Mouse (Mus musculus) heart, embryonic 14.5 days (tissue): ENCODE results near the gene Rita1. TPM values are rescaled to one million over a fixed set of nuclear protein-coding genes. Genes with fewer than 3 reads are reported as not detected.

Experiments
- ATAC-seq: fragments of 200-750 bp; cut with Nextera tagmentation; 2 replicates; pipeline ENCODE4 v1.8.0; 2017; ENCODE audit warnings: low read depth, moderate TSS enrichment; ENCODE audit not compliant: insufficient number of reproducible peaks, insufficient read depth, low FRiP score
- H3K27ac ChIP-seq, 2 experiments: fragments of 200-500 bp in 1 of 2; fragments of 300-500 bp in 1 of 2; sonication (generic) in 1 of 2; replicated peaks in 1 of 2; 2 replicates each; pipeline ENCODE4 v1.5.1; 2012 to 2014; ENCODE audit warnings: low read depth in 2 of 2, low read length in 2 of 2, control low read depth in 1 of 2, mild to moderate bottlenecking in 1 of 2, mixed read lengths in 1 of 2; ENCODE audit not compliant: control insufficient read depth in 1 of 2, insufficient read depth in 1 of 2
- H3K27me3 ChIP-seq: fragments of 300-500 bp; sonication (generic); 2 replicates; pipeline ENCODE4 v1.6.1; 2014; ENCODE audit warnings: mild to moderate bottlenecking, low read length, control low read depth; ENCODE audit not compliant: control insufficient read depth, insufficient read depth
- H3K36me3 ChIP-seq: fragments of 300-500 bp; sonication (generic); 2 replicates; pipeline ENCODE4 v1.6.1; 2014; ENCODE audit warnings: mild to moderate bottlenecking, control low read depth, low read length, mixed read lengths; ENCODE audit not compliant: control insufficient read depth, insufficient read depth
- H3K4me1 ChIP-seq, 2 experiments: fragments of 200-500 bp in 1 of 2; fragments of 300-500 bp in 1 of 2; sonication (generic) in 1 of 2; 2 replicates each; pipeline ENCODE4 v1.6.1; 2012 to 2014; ENCODE audit warnings: low read length in 2 of 2, control low read depth in 1 of 2, mixed read lengths in 1 of 2; ENCODE audit not compliant: control insufficient read depth in 2 of 2, insufficient read depth in 2 of 2
- H3K4me2 ChIP-seq: fragments of 300-500 bp; sonication (generic); 2 replicates; pipeline ENCODE4 v1.6.1; 2014; ENCODE audit warnings: mild to moderate bottlenecking, low read length
- H3K4me3 ChIP-seq, 2 experiments: fragments of 200-500 bp in 1 of 2; fragments of 300-500 bp in 1 of 2; sonication (generic) in 1 of 2; 2 replicates each; pipeline ENCODE4 v1.5.1; 2012 to 2014; ENCODE audit warnings: low read length in 2 of 2, mild to moderate bottlenecking in 2 of 2, control low read depth in 1 of 2, low read depth in 1 of 2, moderate library complexity in 1 of 2; ENCODE audit not compliant: control insufficient read depth in 1 of 2, insufficient read depth in 1 of 2
- H3K9ac ChIP-seq: fragments of 300-500 bp; sonication (generic); 2 replicates; pipeline ENCODE4 v1.6.1; 2014; ENCODE audit warnings: mild to moderate bottlenecking, low read length
- H3K9me3 ChIP-seq: fragments of 300-500 bp; sonication (generic); 2 replicates; pipeline ENCODE4 v1.6.1; 2016; ENCODE audit warnings: low read length, control low read depth; ENCODE audit not compliant: control insufficient read depth
- WGBS: fragments of 180-500 bp; shearing (Covaris S2); extraction: QIAGEN DNeasy Blood & Tissue Kit; methylation state at CpG from one replicate; pipeline ENCODE4 v1.1.7; 2014; 5-methylcytosine and 5-hydroxymethylcytosine counted together
- polyA plus RNA-seq: library from polyadenylated mRNA; unstranded; fragments of >200 nt; fragmentation: Nextera tagmentation; extraction: Ambion mirVana; gene quantifications from 2 replicates; pipeline ENCODE4 v1.2.1, GENCODE M21; 2014

Gene Rita1
- polyA plus RNA-seq, 1 experiment from 2014 or later = 5.6 TPM

- WGBS = 18% methylated on average over 9 of the region's 9 CpGs
- no peak for ATAC-seq
- Histone ChIP-seq H3K4me2 (peak overlapping the region; percentile 94), H3K4me1 (peaks cover 18 to 28% of the 10 kb centered on the region in 2 experiments), H3K27ac (peak overlapping the region in 1 of 2 experiments; percentile 33; a peak in 1 of 4 replicates), H3K27me3 (no peaks in the 10 kb centered on the region), H3K4me3 (peak overlapping the region; percentile 63 to 78), H3K9ac (peak overlapping the region; percentile 76), H3K36me3 (peaks cover 23% of the 10 kb centered on the region), H3K9me3 (no peaks in the 10 kb centered on the region)
Measured at GRCm38 (mm10) chr5:120587616-120587926, 24.8 kb downstream of the Rita1 start.

GRCm38 (mm10) chr5:120586741-120587615 is 25.4 kb downstream of the Rita1 start:
- Histone ChIP-seq H3K9ac (peak overlapping the region; percentile 76; the same call in 1 of the 2 replicates), H3K4me3 (peak overlapping the region; percentile 63 to 78)

GRCm38 (mm10) chr5:120584968-120585367 is 27.4 kb downstream of the Rita1 start:
- H3K4me1 ChIP-seq = peaks cover 18 to 28% of the 10 kb centered on the region in 2 experiments
- H3K4me2 ChIP-seq = no peak overlapping the region
- no peak overlapping the region for H3K4me3 ChIP-seq
- no peaks in the 10 kb centered on the region for H3K27me3 ChIP-seq
- H3K9me3 ChIP-seq = no peaks in the 10 kb centered on the region
- WGBS = 61% methylated on average over 15 of the region's 15 CpGs
- no peak overlapping the region for H3K27ac ChIP-seq
- ATAC-seq = no peak
- H3K9ac ChIP-seq = no peak overlapping the region
- peaks cover 32% of the 10 kb centered on the region for H3K36me3 ChIP-seq

More at GRCm38 (mm10) chr5:120586741-120587615, 25.4 kb downstream of the Rita1 start:
- peaks cover 18 to 28% of the 10 kb centered on the region in 2 experiments for H3K4me1 ChIP-seq
- H3K4me2 ChIP-seq = peak overlapping the region; percentile 94
- no peaks in the 10 kb centered on the region for H3K27me3 ChIP-seq
- no peaks in the 10 kb centered on the region for H3K9me3 ChIP-seq
- H3K27ac ChIP-seq = peak overlapping the region; percentile 10 to 33; a peak in 1 of 4 replicates
- H3K36me3 ChIP-seq = peaks cover 23% of the 10 kb centered on the region
- WGBS = 5% methylated on average over 17 of the region's 17 CpGs
- ATAC-seq = no peak

- no peak overlapping the region for H3K27ac ChIP-seq
- ATAC-seq = no peak
- peaks cover 35% of the 10 kb centered on the region for H3K36me3 ChIP-seq
- H3K4me3 ChIP-seq = no peak overlapping the region
- H3K4me1 ChIP-seq = peaks cover 22 to 37% of the 10 kb centered on the region in 2 experiments
- H3K9me3 ChIP-seq = no peaks in the 10 kb centered on the region
- 80% methylated on average over 4 of the region's 4 CpGs for WGBS
- H3K27me3 ChIP-seq = no peaks in the 10 kb centered on the region
- H3K9ac ChIP-seq = no peak overlapping the region
- H3K4me2 ChIP-seq = no peak overlapping the region
Measured at GRCm38 (mm10) chr5:120583511-120583910, 28.9 kb downstream of the Rita1 start.

GRCm38 (mm10) chr5:120582002-120582401 is 30.4 kb downstream of the Rita1 start:
- Histone ChIP-seq H3K9me3 (no peaks in the 10 kb centered on the region), H3K4me1 (peaks cover 18 to 35% of the 10 kb centered on the region in 2 experiments), H3K9ac (no peak overlapping the region), H3K36me3 (peaks cover 35% of the 10 kb centered on the region), H3K27me3 (no peaks in the 10 kb centered on the region), H3K4me2 (no peak overlapping the region), H3K27ac (no peak overlapping the region), H3K4me3 (no peak overlapping the region)
- 58% methylated on average over 9 of the region's 9 CpGs for WGBS
- no peak for ATAC-seq

GRCm38 (mm10) chr5:120579898-120580626 is 32.3 kb downstream of the Rita1 start:
- no peaks in the 10 kb centered on the region for H3K27me3 ChIP-seq
- H3K9me3 ChIP-seq = no peaks in the 10 kb centered on the region
- H3K4me2 ChIP-seq = no peak overlapping the region
- ATAC-seq = no peak
- WGBS = 92% methylated on average over 26 of the region's 26 CpGs
- H3K27ac ChIP-seq = peak overlapping the region in 1 of 2 experiments; percentile 70; a peak in 1 of 4 replicates
- no peak overlapping the region for H3K4me3 ChIP-seq
- peaks cover 12 to 32% of the 10 kb centered on the region in 2 experiments; a peak in 3 of 4 replicates for H3K4me1 ChIP-seq
- peaks cover 35% of the 10 kb centered on the region for H3K36me3 ChIP-seq
- H3K9ac ChIP-seq = no peak overlapping the region

- Histone ChIP-seq H3K36me3 (peaks cover 31% of the 10 kb centered on the region), H3K4me1 (peaks cover 12 to 35% of the 10 kb centered on the region in 2 experiments; a peak in 3 of 4 replicates), H3K9ac (no peak overlapping the region), H3K4me2 (peak overlapping the region; percentile 27; the same call in 1 of the 2 replicates), H3K27ac (peak overlapping the region; percentile 27 to 70), H3K4me3 (no peak overlapping the region), H3K27me3 (no peaks in the 10 kb centered on the region), H3K9me3 (no peaks in the 10 kb centered on the region)
- WGBS = 59% methylated on average over 26 of the region's 26 CpGs
- ATAC-seq = no peak
Measured at GRCm38 (mm10) chr5:120579211-120579897, 33.0 kb downstream of the Rita1 start.
